Mouse (Mus musculus) layer of hippocampus, postnatal 10 days (tissue): ENCODE measurements at regions not wholly inside any gene's neighbourhood (a gene's known extent, or its start where the extent isn't known, plus 50 kb on each side); places are given as distances from the start of the nearest gene placed in this dataset.

Experiments
- DNase-seq, 2 experiments: peaks; one replicate each; pipeline ENCODE4 v3.0.0; 2021; ENCODE audit warnings: low spot score in 2 of 2

GRCm38 (mm10) chr12:13834723-13835122 is 317.1 kb downstream of the Fam84a start:
- DNase-seq, result no peak

DNA sequence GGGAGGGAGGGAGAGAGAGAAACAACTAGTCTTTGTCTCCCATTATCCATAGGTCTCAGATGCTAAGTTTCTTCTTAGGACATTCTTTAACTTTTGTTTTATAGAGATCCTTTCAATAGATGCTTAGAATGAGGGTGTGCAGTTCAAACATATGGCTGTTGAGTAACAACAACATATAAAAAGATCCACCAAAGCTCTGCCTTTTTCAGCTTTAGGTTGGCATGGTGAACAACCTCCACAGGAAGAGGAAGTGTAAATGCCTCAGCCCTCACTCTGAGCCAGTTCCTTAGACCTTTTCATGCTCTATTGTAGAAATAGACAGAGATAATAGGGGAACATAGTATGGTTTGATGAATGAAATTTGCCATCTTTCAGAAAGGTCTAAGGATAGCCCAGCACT is 326.0 kb downstream of the Fam84a start:
- DNase-seq, result no peak

- DNase-seq, result no peak
These were observed 336.4 kb downstream of the Fam84a start for GRCm38 (mm10) chr12:13815500-13815899.

DNA sequence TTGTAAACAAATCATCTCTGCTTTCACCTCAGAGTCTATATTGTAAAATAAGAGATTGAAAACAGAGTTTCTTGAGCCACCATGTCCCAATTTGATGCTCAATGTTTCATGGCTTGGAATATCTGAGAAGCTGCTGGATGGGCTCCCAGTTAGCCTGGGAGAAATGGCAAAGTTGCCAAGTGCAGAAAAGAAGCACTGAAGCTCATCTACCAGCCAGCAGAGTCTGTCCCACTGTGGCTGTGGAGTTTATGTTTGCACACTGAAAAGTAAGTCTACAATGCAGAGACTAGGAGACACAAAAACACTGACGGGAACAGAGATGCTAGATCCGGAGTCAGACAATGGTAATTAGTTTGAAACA is 341.7 kb downstream of the Fam84a start:
- peak in 1 of 2 experiments; percentile 34 for DNase-seq

DNA sequence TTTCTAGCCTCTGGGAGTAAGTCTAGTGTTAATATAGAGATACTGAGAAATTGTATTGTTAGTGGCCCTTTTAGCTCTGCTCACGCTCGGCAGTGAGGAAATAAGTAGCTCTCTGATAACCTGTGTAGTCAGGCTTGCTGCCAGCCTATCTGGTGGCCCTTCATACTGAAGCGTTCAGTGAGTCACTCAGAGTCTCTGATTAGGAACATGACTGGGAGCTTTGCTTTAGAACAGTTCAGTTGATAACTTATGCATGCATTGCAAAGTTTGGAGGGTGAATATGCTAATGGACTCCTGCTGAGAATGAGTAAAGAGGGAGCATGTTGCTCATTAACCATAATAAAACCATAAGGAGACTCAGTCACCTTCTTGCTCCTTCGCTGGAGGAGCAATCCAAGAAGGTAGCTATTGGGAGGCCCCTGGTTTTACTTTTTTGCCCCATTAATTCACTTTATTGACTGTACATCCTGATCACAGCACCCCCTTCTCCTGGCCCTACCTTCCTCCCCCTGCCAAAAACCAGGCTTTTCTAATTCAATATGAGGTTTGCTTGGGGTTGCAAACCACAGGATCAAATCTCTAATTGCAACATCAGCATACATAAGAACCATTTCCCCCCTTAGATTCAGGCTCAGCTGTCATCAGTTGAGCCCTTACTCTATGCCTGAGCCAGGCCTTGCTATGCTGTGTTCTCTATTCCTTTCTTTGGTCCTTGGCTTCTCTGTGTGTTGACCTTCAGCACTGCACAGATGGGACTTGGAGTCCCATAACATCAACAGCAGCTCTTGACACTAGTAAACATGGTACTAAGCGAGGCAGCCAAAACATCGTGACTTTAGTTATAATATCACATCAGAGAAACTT is 342.3 kb downstream of the Fam84a start:
- no peak for DNase-seq

DNA sequence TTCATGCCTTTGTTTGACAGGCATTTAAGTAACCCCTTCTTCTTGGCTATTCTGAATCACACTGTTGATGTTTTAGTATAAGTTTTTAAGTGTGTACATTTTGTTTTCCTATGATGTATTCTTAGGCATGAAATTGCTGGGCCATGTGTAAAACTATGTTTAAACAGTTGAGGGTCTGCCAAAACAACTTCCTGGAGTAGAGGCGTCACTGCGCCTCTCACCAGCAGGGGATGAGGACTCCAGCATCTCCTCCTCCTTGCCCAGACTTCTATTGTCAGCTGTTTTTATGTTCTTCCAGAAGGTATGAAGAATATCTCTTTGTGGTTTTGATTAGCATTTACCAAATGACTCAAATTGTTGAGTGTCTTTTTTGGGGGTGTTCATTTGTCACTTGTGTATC is 372.1 kb downstream of the Fam84a start:
- DNase-seq, result no peak

DNA sequence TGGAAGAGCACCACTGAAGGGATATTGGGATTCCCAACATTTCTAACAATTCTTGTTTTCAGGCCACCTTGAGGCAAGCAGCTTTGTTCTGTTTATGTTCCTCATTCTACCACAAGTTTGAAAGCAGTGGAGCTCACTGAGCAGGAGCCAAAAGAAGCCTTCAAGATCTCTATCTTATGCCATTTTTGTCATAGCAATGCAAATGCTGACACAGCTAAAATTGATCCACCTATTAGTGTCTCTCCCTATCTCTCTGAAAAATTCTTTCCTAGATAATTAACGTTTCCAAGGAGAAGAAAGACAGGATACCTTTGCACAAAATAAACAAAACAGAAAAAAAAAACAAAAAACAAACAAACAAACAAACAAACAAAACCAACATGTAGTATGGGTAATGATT is 375.2 kb downstream of the Fam84a start:
- no peak for DNase-seq

GRCm38 (mm10) chr12:13769696-13770095 is 382.2 kb downstream of the Fam84a start:
- DNase-seq, result peak; percentile 15 to 27

GRCm38 (mm10) chr12:13769156-13769555 is 382.7 kb downstream of the Fam84a start:
- DNase-seq, result peak; percentile 25 to 34

DNA sequence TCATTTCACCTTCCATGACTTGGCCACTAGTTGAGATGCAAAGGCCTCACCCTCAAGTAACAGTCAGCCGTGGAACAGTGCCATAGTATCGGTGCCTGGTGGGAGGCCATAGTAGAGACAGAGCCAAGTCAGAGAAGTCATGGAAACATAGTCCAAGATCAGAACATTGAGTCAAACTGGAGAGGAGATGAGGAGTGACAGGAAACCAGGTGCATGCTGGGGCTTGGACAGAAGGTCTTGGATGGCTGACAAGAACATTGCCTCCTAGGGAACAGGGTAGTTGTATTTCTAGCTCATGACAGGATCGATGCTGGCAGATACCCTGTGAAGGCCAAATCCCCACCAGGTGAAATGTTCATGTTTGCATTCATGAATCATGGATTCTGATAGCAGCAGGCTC is 385.4 kb downstream of the Fam84a start:
- DNase-seq, result no peak

- DNase-seq, result no peak
These were observed 398.0 kb downstream of the Fam84a start for GRCm38 (mm10) chr12:13753878-13754277.

DNA sequence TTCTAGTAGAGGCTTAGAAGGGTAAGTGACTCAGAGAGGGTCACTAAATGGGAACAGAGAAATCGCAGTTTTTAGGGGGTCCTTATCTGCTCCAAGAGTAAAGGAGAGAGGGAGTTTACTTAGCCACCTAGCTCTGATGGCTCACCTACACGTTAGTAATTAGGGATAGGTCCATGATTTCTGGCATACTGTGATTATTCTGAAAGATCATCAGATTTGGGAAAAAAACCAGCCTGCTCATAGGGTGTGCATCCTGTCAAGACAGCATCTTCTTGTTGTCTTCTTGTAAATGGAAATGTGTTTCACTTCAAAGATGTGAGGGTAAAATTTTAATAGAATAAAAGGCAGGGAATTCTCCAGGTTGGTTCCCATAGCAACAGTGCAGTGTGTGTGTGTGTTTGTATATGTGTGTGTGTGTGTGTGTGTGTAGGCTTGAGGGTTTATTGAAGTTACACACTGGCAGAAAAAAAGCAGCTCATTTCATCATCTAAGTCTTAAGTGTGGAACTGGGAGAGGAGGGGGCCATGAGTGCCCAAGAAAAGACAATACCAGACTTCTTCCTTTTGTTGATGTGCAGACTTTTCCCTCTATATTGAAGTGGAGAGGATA is 407.4 kb downstream of the Fam84a start:
- DNase-seq, result no peak

GRCm38 (mm10) chr12:13729901-13730637 is 421.8 kb downstream of the Fam84a start:
- DNase-seq, result no peak

DNA sequence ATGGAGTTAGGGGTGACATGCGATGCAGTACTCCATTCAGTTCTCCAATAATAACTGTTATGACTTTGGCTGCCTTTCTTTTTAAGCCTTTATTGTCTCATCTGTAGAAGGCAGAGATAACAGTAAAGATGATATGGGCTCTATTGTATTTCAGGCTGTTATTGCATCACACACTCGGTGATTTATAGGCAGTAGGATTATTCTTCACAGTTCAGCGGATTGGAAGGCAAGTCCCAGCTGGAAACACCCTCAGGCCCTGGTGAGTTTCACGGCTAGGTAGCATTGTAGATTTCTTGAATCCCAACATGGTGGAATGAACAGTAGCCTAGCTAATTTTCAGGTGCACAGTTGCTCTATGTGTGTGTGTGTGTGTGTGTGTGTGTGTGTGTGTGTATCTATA is 422.9 kb downstream of the Fam84a start:
- no peak for DNase-seq

DNA sequence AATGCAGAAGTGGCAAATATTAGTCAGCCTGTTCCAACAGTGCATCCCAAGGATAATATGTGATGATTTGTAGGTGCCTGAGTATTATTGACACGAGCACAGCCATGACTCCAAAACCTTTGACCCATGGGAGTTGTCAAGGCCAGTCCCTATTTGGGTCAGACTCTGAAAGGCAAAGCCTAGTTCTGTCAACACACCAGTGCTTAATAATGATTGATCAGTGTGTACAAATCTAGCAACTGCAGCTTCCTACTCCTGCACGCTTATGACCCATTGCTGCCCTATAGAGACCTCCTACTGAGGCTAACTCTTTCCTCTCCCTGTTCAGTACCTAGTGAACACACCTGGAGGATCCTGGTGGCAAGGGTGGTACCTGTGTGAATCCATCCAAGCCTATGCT is 427.3 kb downstream of the Fam84a start:
- no peak for DNase-seq

- no peak for DNase-seq
These were observed 440.9 kb downstream of the Nbas start for GRCm38 (mm10) chr12:13709806-13710205.

GRCm38 (mm10) chr12:13707747-13708146 is 438.8 kb downstream of the Nbas start:
- DNase-seq, result no peak

DNA sequence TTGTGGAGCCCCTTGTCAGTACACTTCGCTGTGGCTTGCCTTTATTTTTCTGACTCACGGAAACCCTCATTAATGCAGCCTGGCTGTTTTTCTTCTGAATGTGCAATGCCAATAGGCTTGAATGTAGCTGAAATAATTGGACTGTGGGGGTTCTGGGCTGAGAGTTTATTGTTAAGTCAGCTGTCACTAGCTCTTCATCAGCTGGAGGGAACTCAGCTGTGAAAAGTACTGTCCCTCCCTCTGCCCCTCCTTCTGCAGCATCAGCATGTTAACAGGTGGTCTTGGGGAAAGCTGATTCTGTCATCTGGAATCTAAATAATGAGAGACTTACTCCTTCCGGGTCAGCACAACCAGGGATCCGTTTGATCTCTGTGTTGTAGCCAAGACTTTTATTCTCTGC is 437.6 kb downstream of the Nbas start:
- DNase-seq, result no peak

DNA sequence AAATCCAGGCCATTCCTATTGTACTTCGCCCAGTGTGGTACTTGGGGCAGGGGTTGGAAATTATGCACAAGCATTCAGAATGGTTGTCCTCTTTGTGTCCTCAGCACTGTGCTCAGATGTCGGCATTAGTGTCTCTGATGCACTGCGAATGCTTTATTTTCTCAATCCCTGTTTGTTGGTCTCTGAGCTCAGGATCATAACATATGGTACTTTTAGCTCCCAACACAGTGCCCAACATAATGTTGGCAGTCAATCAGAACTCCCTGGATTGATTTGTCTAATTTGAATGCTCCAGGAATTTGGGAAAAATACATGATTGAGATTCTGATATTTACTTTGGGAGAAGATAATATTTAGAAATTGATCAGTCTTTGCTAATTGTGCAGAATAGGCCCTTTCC is 434.7 kb downstream of the Nbas start:
- no peak for DNase-seq

- DNase-seq, result no peak
These were observed 430.9 kb downstream of the Nbas start for GRCm38 (mm10) chr12:13699858-13700257.

DNA sequence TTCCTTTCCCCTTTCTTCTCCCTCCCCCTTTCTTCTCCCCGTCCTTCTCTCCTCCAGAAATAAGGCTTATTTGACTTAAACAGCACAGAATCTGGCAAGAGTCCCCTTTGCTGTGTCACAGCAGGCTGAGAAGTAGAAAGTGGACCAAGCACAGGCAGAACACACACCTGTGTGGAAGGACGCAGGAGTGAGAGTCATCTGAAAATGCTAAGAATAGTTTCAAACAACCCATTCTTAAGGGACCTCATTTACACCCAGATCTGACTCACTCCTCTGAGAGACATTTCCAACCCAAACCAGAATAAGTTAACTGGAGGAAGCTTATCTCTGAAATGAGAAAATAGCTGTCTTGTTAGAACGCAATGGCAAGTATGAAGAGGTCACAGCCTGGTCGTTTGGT is 429.9 kb downstream of the Nbas start:
- DNase-seq, result no peak
